Mouse (Mus musculus): ENCODE data around the gene Olfr715. TPM values are rescaled to one million over a fixed set of nuclear protein-coding genes. Genes with fewer than 3 reads are reported as not detected.

Gene Olfr715
- not detected in 4 replicates for total RNA-seq (2023)

GRCm38 (mm10) chr7:107130983-107131382 is at the start of gene Olfr715:
Olfr715 (minus strand) TSS chr7:107131083.

GRCm38 (mm10) chr7:107166690-107167089 is 35.8 kb upstream of the Olfr715 start, which contains the start of gene Nlrp14:
Nlrp14 (plus strand) TSS chr7:107166990.

DNA sequence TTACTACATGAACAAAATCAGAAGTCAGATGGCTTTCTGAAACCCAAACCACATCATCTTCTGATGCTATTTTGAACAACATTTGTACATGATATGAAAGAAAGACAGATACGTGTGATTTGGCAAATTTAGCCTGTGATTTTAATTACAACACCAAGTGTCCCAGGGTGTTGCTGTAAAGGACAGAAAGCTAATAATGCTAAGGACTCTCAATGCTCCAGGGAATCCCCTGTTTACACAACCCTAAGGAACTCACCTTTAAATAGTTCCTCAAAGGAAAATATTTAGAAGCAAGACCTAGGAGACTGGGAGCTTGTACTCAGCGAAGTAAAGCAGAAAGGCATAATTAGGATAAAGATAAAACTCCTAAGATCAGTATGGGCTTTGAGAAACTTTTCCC is 7.1 kb upstream of the Olfr715 start, which contains the start of gene Olfr716:
Olfr716 (plus strand) TSS at position 301 of the 400 bp plus-strand sequence.

GRCm38 (mm10) chr7:107110269-107110668 is 20.6 kb downstream of the Olfr715 start, which contains the start of gene Olfr715b:
Olfr715b (minus strand) TSS chr7:107110369.

DNA sequence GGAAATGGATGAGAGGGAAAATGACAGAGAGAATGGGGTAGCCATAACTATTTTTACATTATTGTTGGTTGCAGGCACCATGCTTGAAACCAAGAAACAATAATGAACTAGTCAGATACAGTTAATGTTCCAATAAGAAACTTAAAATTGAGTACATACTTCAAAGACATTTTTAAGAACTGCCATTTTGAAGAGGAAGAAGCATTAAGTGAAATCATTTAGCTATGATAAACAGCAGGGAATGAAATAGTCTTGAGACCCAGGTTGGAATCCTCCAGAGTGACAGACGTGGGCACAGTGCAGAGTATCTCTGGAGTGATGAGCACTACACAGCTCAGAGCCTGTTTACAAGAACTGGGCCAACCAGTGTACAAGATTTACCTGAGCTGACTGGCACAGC is 38.0 kb downstream of the Olfr715 start, which contains the start of gene Olfr17:
Olfr17 (plus strand) TSS at position 301 of the 400 bp plus-strand sequence.

Other genes starting within 250 kb of the Olfr715 start
- not detected in 4 replicates for gene Olfr706, start 242.9 kb downstream of the Olfr715 start, total RNA-seq (2023)
- not detected in 4 replicates for gene Olfr707, start 229.8 kb downstream of the Olfr715 start, total RNA-seq (2023)
- gene Olfr1532-ps1, start 223.1 kb downstream of the Olfr715 start, total RNA-seq (2023), result not detected in 4 replicates
- gene Olfr709-ps1, start 198.9 kb downstream of the Olfr715 start, total RNA-seq (2023), result not detected in 4 replicates
- gene Olfr710, start 182.8 kb downstream of the Olfr715 start, total RNA-seq (2023), result not detected in 4 replicates
- gene Olfr6, start 167.1 kb downstream of the Olfr715 start, total RNA-seq (2023), result not detected in 4 replicates
- gene Olfr711, start 155.6 kb downstream of the Olfr715 start, total RNA-seq (2023), result not detected in 4 replicates
- 0.09 TPM in 1 of 4 replicates, not detected in the others for gene Olfr2, start 125.0 kb downstream of the Olfr715 start, total RNA-seq (2023)
- gene Olfr713, start 99.9 kb downstream of the Olfr715 start, total RNA-seq (2023), result not detected in 4 replicates
- not detected in 4 replicates for gene Olfr714, start 60.1 kb downstream of the Olfr715 start, total RNA-seq (2023)
- not detected in 4 replicates for gene Olfr17, start 37.9 kb downstream of the Olfr715 start, total RNA-seq (2023)
- not detected in 4 replicates for gene Olfr715b, start 20.7 kb downstream of the Olfr715 start, total RNA-seq (2023)
- not detected in 4 replicates for gene Olfr716, start 7.2 kb upstream of the Olfr715 start, total RNA-seq (2023)
- gene Nlrp14, start 35.9 kb upstream of the Olfr715 start, total RNA-seq (2023), result not detected in 4 replicates
- gene Rbmxl2, start 78.4 kb upstream of the Olfr715 start, total RNA-seq (2023), result not detected in 4 replicates
- not detected in 4 replicates for gene Syt9, start 239.6 kb upstream of the Olfr715 start, total RNA-seq (2023)

All from B cell, adult 62 days (primary cell).